Mouse (Mus musculus): ENCODE data around the gene Slc4a11. TPM values are rescaled to one million over a fixed set of nuclear protein-coding genes. Genes with fewer than 3 reads are reported as not detected.
A peak's percentile ranks its signal among the peaks of the same experiment; 100 is the strongest.
"Not testable (repeated sequence)": the region's sequence is repeated elsewhere in the genome, so short reads cannot be mapped to it uniquely, and the experiment has no call there.

Slc4a11 gene
- polyA plus RNA-seq, 1 experiment from 2014 or later, result 1.0 TPM

DNA sequence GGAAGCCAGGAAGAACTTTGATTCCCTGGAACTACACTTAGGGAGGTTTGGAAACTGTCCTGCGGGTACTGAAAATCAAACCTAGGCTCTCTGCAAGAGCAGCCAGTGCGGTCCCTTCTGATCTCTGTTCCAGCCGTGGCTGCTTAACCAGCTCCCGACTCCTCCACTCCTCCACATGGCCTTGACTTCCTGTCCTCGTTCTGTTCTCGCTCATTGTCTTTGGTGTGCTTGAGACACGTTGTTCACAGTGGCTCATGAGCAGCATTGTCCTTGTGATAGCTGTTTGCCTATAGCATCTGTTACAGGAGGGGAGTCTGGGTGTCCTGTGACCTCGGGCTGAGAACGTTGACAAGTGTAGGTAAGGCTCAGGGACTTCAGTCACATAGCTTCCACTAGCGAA is 20.1 kb downstream of the Slc4a11 start:
- H3K4me1 ChIP-seq, result no peaks in the 10 kb centered on the region
- no peak overlapping the region for H3K4me2 ChIP-seq
- H3K36me3 ChIP-seq (ENCODE audit: poor library complexity, severe bottlenecking), result peaks cover 97% of the 10 kb centered on the region
- H3K4me3 ChIP-seq, result no peak overlapping the region
- no peaks in the 10 kb centered on the region for H3K27me3 ChIP-seq
- no peaks in the 10 kb centered on the region for H3K9me3 ChIP-seq (replicated peaks)
- WGBS, result 90% methylated on average over 10 of the region's 10 CpGs
- no peak overlapping the region for H3K9ac ChIP-seq
- no peak overlapping the region for H3K27ac ChIP-seq
- ATAC-seq, result no peak

- no peaks in the 10 kb centered on the region for H3K9me3 ChIP-seq (replicated peaks)
- peaks cover 19% of the 10 kb centered on the region for H3K36me3 ChIP-seq (ENCODE audit: poor library complexity, severe bottlenecking)
- peak within 1 kb of the TSS; percentile 80 for H3K27ac ChIP-seq
- under 1% methylated on average over 31 of the region's 31 CpGs for WGBS
- H3K4me3 ChIP-seq, result peak within 1 kb of the TSS; percentile 71
- H3K4me2 ChIP-seq, result peak within 1 kb of the TSS; percentile 94
- peak; percentile 67 for ATAC-seq
- peaks cover 40% of the 10 kb centered on the region for H3K4me1 ChIP-seq
- H3K9ac ChIP-seq, result peak within 1 kb of the TSS; percentile 80
- H3K27me3 ChIP-seq, result no peaks in the 10 kb centered on the region
These were observed 29.8 kb downstream of the Slc4a11 start, which contains the start of gene Itpa for GRCm38 (mm10) chr2:130667559-130667958. Itpa (plus strand) TSS chr2:130667610.

GRCm38 (mm10) chr2:130664102-130664701 is 33.1 kb downstream of the Slc4a11 start, which contains the start of gene Ddrgk1:
Ddrgk1 (minus strand) TSS chr2:130664659.
- Histone ChIP-seq H3K27me3 (no peaks in the 10 kb centered on the region), H3K4me1 (peaks cover 38% of the 10 kb centered on the region), H3K27ac (peak within 1 kb of the TSS; percentile 98), H3K4me2 (peak within 1 kb of the TSS; percentile 73), H3K9me3 (replicated peaks) (no peaks in the 10 kb centered on the region), H3K9ac (peak within 1 kb of the TSS; percentile 93), H3K36me3 (ENCODE audit: poor library complexity, severe bottlenecking) (peaks cover 29% of the 10 kb centered on the region), H3K4me3 (peak within 1 kb of the TSS; percentile 59)
- ATAC-seq, result peak; percentile 97
- under 1% methylated on average over 40 of the region's 40 CpGs for WGBS

DNA sequence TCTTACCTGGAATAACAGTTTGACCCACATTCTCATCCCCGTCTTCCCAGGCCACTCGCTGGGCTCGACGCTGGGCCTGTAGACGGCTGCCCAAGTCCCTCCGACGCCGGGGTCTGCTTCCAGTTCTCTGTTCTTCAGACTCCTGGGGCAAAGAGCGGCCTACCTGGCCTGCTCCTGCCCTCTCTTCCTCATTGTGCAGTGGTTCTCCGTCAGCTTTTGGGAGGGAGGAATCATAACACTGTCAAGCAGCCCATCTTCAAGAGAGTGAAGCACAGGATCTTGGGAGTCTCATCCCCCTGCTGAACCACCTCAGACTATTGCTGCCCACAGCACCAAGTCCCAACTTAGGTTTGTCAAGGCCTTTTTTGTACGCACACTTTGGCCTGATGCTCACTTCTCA is 34.0 kb downstream of the Slc4a11 start:
- Histone ChIP-seq H3K36me3 (ENCODE audit: poor library complexity, severe bottlenecking) (peaks cover 38% of the 10 kb centered on the region), H3K9me3 (replicated peaks) (no peaks in the 10 kb centered on the region), H3K4me2 (peak overlapping the region; percentile 73), H3K4me1 (peaks cover 30% of the 10 kb centered on the region), H3K4me3 (peak overlapping the region; percentile 59), H3K27ac (peak overlapping the region; percentile 98), H3K27me3 (no peaks in the 10 kb centered on the region), H3K9ac (peak overlapping the region; percentile 93)
- 87% methylated on average over 11 of the region's 11 CpGs for WGBS
- ATAC-seq, result no peak

- 95% methylated on average over 10 of the region's 10 CpGs for whole genome bisulfite sequencing
- H3K9ac ChIP-seq, result no peak overlapping the region
- ATAC-seq, result no peak
- peaks cover 84% of the 10 kb centered on the region for H3K36me3 ChIP-seq (ENCODE audit: poor library complexity, severe bottlenecking)
- no peak overlapping the region for H3K27ac ChIP-seq
- no peaks in the 10 kb centered on the region for H3K27me3 ChIP-seq
- no peak overlapping the region for H3K4me3 ChIP-seq
- H3K9me3 ChIP-seq (replicated peaks), result no peaks in the 10 kb centered on the region
- H3K4me2 ChIP-seq, result no peak overlapping the region
- H3K4me1 ChIP-seq, result peaks cover 16% of the 10 kb centered on the region
These were observed 38.8 kb downstream of the Slc4a11 start for GRCm38 (mm10) chr2:130658530-130658929.

GRCm38 (mm10) chr2:130657541-130657940 is 39.8 kb downstream of the Slc4a11 start:
- 88% methylated on average over 6 of the region's 6 CpGs for WGBS
- no peak overlapping the region for H3K4me2 ChIP-seq
- H3K36me3 ChIP-seq (ENCODE audit: poor library complexity, severe bottlenecking), result peaks cover 94% of the 10 kb centered on the region
- ATAC-seq, result no peak
- H3K9me3 ChIP-seq (replicated peaks), result no peaks in the 10 kb centered on the region
- no peak overlapping the region for H3K9ac ChIP-seq
- no peaks in the 10 kb centered on the region for H3K27me3 ChIP-seq
- peaks cover 6% of the 10 kb centered on the region; the same call in 1 of the 2 replicates for H3K4me1 ChIP-seq
- no peak overlapping the region for H3K27ac ChIP-seq
- no peak overlapping the region for H3K4me3 ChIP-seq

- peaks cover 92% of the 10 kb centered on the region for H3K36me3 ChIP-seq (ENCODE audit: poor library complexity, severe bottlenecking)
These were observed 40.8 kb downstream of the Slc4a11 start for GRCm38 (mm10) chr2:130656536-130656935.

DNA sequence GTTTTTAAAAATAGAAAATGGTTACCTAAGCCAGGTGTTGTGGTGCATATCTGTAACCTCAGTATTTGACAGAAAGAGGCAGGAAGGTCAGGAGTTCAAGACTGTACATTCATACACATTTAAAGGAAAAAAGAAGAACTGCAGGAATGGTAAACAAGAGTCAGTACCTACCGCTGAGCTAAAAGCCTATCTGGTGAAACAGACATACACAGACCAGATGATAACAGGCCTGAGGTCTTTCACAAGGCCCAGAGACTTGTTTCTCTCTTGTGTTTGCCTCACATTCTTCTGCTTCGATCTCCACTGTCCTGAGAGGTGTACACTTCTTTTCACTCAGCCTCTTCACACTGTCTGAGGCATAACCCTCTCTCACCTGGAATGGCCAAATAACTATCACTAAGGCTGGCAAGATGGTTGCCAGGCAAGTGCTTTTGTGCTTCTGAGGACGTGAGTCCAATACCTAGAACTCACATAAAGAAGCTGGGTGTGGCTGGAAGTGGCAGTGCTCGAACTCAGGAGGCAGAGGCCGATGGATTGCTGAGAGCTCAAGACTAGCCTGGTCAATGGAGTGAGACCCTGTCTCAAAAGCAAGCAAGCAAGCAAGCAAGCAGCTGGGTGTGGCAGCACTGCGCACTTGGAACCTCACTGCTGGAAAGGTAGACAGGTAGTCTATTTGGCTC is 41.5 kb downstream of the Slc4a11 start:
- no peak for ATAC-seq
- Histone ChIP-seq H3K27me3 (no peaks in the 10 kb centered on the region), H3K9me3 (replicated peaks) (no peaks in the 10 kb centered on the region), H3K4me3 (no peak overlapping the region), H3K4me1 (no peaks in the 10 kb centered on the region), H3K9ac (no peak overlapping the region), H3K27ac (no peak overlapping the region), H3K4me2 (no peak overlapping the region), H3K36me3 (ENCODE audit: poor library complexity, severe bottlenecking) (peaks cover 91% of the 10 kb centered on the region)
- WGBS, result 92% methylated on average over 6 of the region's 6 CpGs

More at GRCm38 (mm10) chr2:130656536-130656935, 40.8 kb downstream of the Slc4a11 start:
- Histone ChIP-seq H3K4me3 (no peak overlapping the region), H3K27ac (no peak overlapping the region), H3K9ac (no peak overlapping the region), H3K9me3 (replicated peaks) (no peaks in the 10 kb centered on the region), H3K27me3 (no peaks in the 10 kb centered on the region), H3K4me1 (no peaks in the 10 kb centered on the region), H3K4me2 (no peak overlapping the region)
- 94% methylated on average over 9 of the region's 9 CpGs for WGBS
- ATAC-seq, result no peak

DNA sequence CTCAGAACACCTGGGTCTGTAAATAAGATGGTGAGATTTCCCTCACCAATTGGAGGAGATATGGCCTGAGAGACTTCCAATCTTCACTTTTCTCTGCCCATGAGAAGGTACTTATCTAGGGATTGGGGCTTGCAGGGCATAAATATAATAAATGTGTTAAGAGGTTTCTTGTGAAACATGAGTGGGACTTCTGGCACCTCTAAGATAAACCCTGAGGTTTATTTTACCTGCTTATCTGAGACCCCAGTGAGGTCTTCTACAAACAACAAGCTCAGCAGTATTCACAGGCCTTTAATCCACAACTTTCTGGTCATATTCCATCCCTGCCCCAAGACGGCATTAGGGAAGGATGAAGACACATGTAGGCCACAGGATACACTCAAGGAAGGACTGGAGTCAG is 43.6 kb downstream of the Slc4a11 start:
- Histone ChIP-seq H3K4me1 (no peaks in the 10 kb centered on the region), H3K27me3 (no peaks in the 10 kb centered on the region), H3K36me3 (ENCODE audit: poor library complexity, severe bottlenecking) (peaks cover 83% of the 10 kb centered on the region), H3K27ac (no peak overlapping the region), H3K9me3 (replicated peaks) (no peaks in the 10 kb centered on the region), H3K4me3 (no peak overlapping the region), H3K9ac (no peak overlapping the region), H3K4me2 (no peak overlapping the region)
- no peak for ATAC-seq
- WGBS, result 95% methylated on average over 1 of the region's 1 CpGs

DNA sequence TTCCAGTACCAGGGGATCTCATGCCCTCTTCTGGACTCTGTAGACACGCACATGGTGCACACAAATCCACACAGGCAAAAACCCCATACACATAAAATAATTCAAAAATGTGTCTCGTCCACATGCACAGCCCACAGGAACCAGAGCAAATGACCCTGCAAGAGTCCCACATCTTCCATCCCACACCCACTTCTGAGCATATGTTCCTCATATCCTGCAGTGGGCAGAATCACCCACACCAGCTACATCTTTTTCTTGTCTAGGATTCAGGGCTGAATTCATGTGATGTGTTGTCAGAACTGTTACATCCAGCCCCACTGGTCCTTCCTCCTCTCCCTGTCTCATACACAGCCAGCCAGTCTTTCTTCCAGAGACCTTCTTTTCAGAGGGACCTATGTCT is 44.0 kb downstream of the Slc4a11 start:
- Histone ChIP-seq H3K4me3 (no peak overlapping the region), H3K4me2 (no peak overlapping the region), H3K36me3 (ENCODE audit: poor library complexity, severe bottlenecking) (peaks cover 79% of the 10 kb centered on the region), H3K27ac (no peak overlapping the region), H3K9me3 (replicated peaks) (no peaks in the 10 kb centered on the region), H3K4me1 (no peaks in the 10 kb centered on the region), H3K9ac (no peak overlapping the region), H3K27me3 (no peaks in the 10 kb centered on the region)
- ATAC-seq, result no peak
- 88% methylated on average over 2 of the region's 2 CpGs for WGBS

DNA sequence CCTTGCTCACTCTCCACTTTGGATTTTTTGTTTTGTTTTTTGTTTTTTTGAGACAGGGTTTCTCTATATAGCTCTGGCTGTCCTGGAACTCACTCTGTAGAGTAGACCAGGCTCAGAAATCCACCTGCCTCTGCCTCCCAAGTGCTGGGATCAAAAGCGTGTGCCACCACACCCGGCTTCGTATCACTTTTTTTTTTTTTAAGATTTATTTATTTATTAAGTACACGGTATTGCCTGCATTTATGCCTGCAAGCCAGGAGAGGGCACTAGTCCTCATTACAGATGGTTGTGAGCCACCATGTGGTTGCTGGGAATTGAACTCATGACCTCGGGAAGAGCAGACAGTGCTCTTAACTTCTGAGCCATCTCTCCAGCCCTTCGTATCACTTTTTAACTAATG is 48.3 kb downstream of the Slc4a11 start:
- not testable (repeated sequence) for H3K9me3 ChIP-seq (replicated peaks); H3K9ac ChIP-seq; H3K27ac ChIP-seq; ATAC-seq; H3K4me3 ChIP-seq; H3K4me2 ChIP-seq; H3K27me3 ChIP-seq; H3K4me1 ChIP-seq
- peaks cover 38% of the 10 kb centered on the region for H3K36me3 ChIP-seq (ENCODE audit: poor library complexity, severe bottlenecking)
- 80% methylated on average over 6 of the region's 6 CpGs for WGBS

DNA sequence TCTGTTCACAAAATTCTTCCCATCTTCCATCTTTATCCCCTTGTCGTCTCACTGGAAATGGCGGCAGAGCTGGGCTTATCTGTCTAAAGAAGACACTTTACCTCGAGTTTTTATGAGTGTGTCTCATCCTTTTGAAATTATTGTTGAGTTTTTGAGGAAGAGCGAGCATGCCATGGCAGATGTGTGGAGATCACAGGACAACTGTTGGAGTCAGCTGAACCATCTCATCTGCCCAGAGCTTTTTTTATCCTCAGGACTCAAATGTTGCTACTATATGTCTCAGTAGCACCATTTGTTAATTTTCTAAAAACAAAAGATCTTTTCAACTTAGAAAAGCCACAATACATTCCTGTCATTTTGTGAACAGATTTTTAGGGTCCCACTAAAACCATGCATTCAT is 52.1 kb downstream of the Slc4a11 start:
- Histone ChIP-seq H3K4me3 (no peak overlapping the region), H3K36me3 (ENCODE audit: poor library complexity, severe bottlenecking) (peaks cover 5% of the 10 kb centered on the region), H3K4me1 (peaks cover 11% of the 10 kb centered on the region), H3K27me3 (no peaks in the 10 kb centered on the region), H3K9me3 (replicated peaks) (no peaks in the 10 kb centered on the region), H3K9ac (no peak overlapping the region), H3K27ac (no peak overlapping the region), H3K4me2 (no peak overlapping the region)
- no peak for ATAC-seq
- 82% methylated on average over 4 of the region's 4 CpGs for WGBS

All from forebrain, embryonic 13.5 days (tissue).